Mouse (Mus musculus) intestine, embryonic 14.5 days (tissue): ENCODE measurements around the gene Fgfr2. TPM values are rescaled to one million over a fixed set of nuclear protein-coding genes. Genes with fewer than 3 reads are reported as not detected.
"Not testable (repeated sequence)": the region's sequence is repeated elsewhere in the genome, so short reads cannot be mapped to it uniquely, and the experiment has no call there.

Experiments
- ATAC-seq: fragments of 200-750 bp; cut with Nextera tagmentation; replicated peaks from 2 replicates; pipeline ENCODE4 v1.8.0; 2017; ENCODE audit warnings: low read depth, moderate number of reproducible peaks, moderate TSS enrichment, moderate library complexity; ENCODE audit not compliant: low FRiP score, low TSS enrichment
- DNase-seq: peaks from one replicate; pipeline ENCODE4 v3.0.0-alpha.2; 2018; ENCODE audit warnings: low spot score
- H3K27ac ChIP-seq: fragments of 300-500 bp; sonication (generic); 2 replicates; pipeline ENCODE4 v1.5.1; 2014; ENCODE audit warnings: low read depth, mild to moderate bottlenecking, control low read depth
- H3K27me3 ChIP-seq: fragments of 300-500 bp; sonication (generic); replicated peaks from 2 replicates; pipeline ENCODE4 v1.6.1; 2014; ENCODE audit warnings: low read length, control low read depth; ENCODE audit not compliant: control insufficient read depth, insufficient read depth
- H3K36me3 ChIP-seq: fragments of 300-500 bp; sonication (generic); 2 replicates; pipeline ENCODE4 v1.6.1; 2014; ENCODE audit warnings: low read length, control low read depth; ENCODE audit not compliant: control insufficient read depth, insufficient read depth
- H3K4me1 ChIP-seq: fragments of 300-500 bp; sonication (generic); replicated peaks from 2 replicates; pipeline ENCODE4 v1.6.1; 2014; ENCODE audit warnings: low read length, control low read depth, mixed read lengths; ENCODE audit not compliant: control insufficient read depth, insufficient read depth
- H3K4me2 ChIP-seq: fragments of 300-500 bp; sonication (generic); 2 replicates; pipeline ENCODE4 v1.6.1; 2014; ENCODE audit warnings: low read length
- H3K4me3 ChIP-seq: fragments of 300-500 bp; sonication (generic); 2 replicates; pipeline ENCODE4 v1.5.1; 2014; ENCODE audit warnings: low read depth, low read length, control low read depth, mixed read lengths
- H3K9ac ChIP-seq: fragments of 300-500 bp; sonication (generic); 2 replicates; pipeline ENCODE4 v1.6.1; 2014; ENCODE audit warnings: mild to moderate bottlenecking, low read length
- H3K9me3 ChIP-seq: fragments of 300-500 bp; sonication (generic); 2 replicates; pipeline ENCODE4 v1.6.1; 2016; ENCODE audit warnings: low read length, control low read depth; ENCODE audit not compliant: control insufficient read depth
- WGBS: fragments of 180-500 bp; shearing (Covaris S2); extraction: QIAGEN DNeasy Blood & Tissue Kit; methylation state at CpG from one replicate; pipeline ENCODE4 v1.1.7; 2014; 5-methylcytosine and 5-hydroxymethylcytosine counted together
- polyA plus RNA-seq: library from polyadenylated mRNA; unstranded; fragments of >200 nt; fragmentation: Nextera tagmentation; extraction: Ambion mirVana; gene quantifications from 2 replicates; pipeline ENCODE4 v1.2.1, GENCODE M21; 2014

Fgfr2 gene
- polyA plus RNA-seq, 1 experiment from 2014 or later, result 105 TPM

DNA sequence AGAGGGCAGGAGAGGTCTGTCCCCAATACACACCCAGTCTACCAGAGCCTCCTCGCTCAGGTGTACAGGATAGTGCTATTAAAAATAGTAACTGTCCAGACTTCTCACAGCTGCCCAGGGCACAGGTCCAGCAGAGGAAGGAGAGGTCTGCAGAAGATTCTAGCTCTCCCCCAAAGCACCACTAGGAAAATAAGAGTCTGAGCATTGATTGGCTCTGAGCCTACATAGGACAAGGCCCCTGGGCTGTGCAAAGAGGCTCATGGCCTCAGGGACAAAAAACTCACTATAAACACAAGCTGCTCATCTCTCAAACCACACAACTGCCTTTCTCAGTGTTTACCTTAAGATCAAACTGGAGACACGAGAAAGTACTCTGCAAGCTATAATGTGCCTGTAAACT is 679.4 kb downstream of the Fgfr2 start:
- Histone ChIP-seq H3K4me3 (no peak overlapping the region), H3K27me3 (no peaks in the 10 kb centered on the region), H3K9ac (no peak overlapping the region), H3K36me3 (no peaks in the 10 kb centered on the region), H3K4me2 (no peak overlapping the region), H3K9me3 (0 out of 2 replicates have a peak, but pooled peaks cover 4% of the 10 kb centered on the region), H3K27ac (peak overlapping the region; percentile 64), H3K4me1 (peaks cover 20% of the 10 kb centered on the region; the same call in 1 of the 2 replicates)
- ATAC-seq, result no peak
- WGBS, result 22% methylated on average over 2 of the region's 2 CpGs
- DNase-seq, result no peak

DNA sequence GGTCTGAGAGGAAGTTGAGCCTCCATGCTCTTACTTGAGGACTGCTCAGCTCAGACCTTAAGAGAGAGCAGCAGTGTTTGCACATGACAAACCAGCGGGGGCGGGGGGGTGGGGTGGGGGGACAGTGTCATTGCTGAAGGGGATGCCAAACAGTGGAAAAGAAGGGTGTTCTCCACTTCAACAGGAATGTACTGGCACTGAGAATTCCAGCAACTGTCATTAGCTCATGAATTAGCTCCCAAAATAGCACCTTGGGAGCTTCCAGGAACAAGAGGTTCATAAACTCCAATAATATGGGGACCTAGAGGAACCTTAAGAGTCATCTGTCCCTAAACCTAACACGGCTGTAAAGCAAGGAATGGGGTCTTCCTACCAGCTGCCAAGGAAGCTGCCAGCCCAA is 680.0 kb downstream of the Fgfr2 start:
- Histone ChIP-seq H3K4me3 (no peak overlapping the region), H3K4me1 (peaks cover 16% of the 10 kb centered on the region; the same call in 1 of the 2 replicates), H3K9ac (no peak overlapping the region), H3K9me3 (0 out of 2 replicates have a peak, but pooled peaks cover 4% of the 10 kb centered on the region), H3K4me2 (no peak overlapping the region), H3K36me3 (no peaks in the 10 kb centered on the region), H3K27ac (peak overlapping the region; percentile 64), H3K27me3 (no peaks in the 10 kb centered on the region)
- no peak for ATAC-seq
- no peak for DNase-seq
- WGBS, result 88% methylated on average over 3 of the region's 3 CpGs

DNA sequence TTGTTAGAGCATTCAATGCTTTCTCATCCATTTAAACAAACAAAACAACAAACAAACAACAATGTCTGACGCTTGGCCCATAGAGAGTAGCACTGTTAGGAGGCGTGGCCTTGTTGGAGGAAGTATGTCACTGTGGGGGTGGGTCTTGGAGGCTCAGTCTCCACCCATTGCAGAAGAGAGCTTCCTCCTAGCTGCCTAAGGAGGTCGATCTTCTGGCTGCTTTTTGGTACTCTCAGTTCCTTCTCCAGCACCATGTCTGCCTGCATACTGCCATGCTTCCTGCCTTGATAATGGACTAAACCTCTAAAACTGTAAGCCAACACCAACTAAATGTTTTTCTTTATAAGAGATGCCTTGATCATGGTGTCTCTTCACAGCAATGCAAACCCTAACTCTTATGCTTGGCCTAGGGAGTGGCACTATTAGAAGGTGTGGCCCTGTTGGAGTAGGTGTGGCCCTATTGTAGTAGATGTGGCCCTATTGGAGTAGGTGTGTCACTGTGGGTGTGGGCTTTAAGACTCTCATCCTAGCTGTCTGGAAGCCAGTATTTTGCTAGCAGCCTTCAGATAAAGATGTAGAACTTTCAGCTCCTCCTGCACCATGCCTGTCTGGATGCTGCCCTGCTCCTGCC is 680.9 kb downstream of the Fgfr2 start:
- H3K9ac ChIP-seq, ATAC-seq, H3K9me3 ChIP-seq, DNase-seq, H3K27me3 ChIP-seq, H3K4me3 ChIP-seq, H3K27ac ChIP-seq, H3K4me2 ChIP-seq, H3K36me3 ChIP-seq: not testable (repeated sequence)
- peaks cover 16% of the 10 kb centered on the region; the same call in 1 of the 2 replicates for H3K4me1 ChIP-seq
- WGBS, result 95% methylated on average over 3 of the region's 3 CpGs

DNA sequence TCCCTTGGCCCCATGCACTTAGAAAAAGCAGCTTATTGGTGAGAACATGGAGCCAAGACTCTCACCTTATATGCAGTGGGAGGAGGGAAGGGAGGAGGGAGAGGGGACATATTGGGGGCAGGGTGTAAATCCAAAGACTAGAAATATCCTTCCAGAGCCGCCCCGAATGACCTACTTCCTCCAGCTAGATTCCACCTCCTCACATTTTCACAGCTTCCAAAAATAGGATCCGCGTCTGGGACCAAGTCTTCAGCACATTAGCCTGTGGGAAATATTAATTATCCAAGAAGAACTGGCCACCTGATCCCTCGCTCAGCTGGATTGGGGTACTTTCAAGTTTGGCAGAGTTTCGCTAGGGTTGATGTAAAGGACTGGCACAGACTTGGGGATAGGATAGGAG is 683.2 kb downstream of the Fgfr2 start:
- no peaks in the 10 kb centered on the region for H3K27me3 ChIP-seq
- no peaks in the 10 kb centered on the region for H3K9me3 ChIP-seq
- no peak overlapping the region for H3K9ac ChIP-seq
- H3K4me2 ChIP-seq, result no peak overlapping the region
- 92% methylated on average over 6 of the region's 6 CpGs for WGBS
- H3K4me1 ChIP-seq, result peaks cover 12% of the 10 kb centered on the region; the same call in 1 of the 2 replicates
- H3K27ac ChIP-seq, result no peak overlapping the region
- H3K4me3 ChIP-seq, result no peak overlapping the region
- ATAC-seq (no peak), DNase-seq (no peak)
- no peaks in the 10 kb centered on the region for H3K36me3 ChIP-seq

DNA sequence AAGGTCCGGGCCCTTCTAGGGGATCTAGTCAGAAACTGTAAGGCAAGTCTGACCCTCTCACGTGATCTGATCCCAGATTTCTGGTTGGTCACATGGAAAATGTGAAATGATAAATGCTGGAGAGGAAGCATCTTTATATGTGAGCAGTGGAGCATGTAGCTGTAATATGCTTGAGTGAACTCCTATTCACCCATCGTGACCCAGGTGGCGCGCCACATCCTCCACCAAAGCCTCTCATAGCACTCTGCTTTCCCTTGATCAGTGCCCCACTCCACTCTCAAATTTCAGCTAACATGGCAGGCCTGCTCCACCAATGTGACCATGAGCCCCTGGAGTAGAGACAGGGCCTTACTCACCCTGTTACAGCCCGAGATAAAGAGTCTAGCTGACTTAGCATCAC is 685.1 kb downstream of the Fgfr2 start:
- Histone ChIP-seq H3K9ac (no peak overlapping the region), H3K36me3 (no peaks in the 10 kb centered on the region), H3K27me3 (no peaks in the 10 kb centered on the region), H3K4me2 (no peak overlapping the region), H3K9me3 (no peaks in the 10 kb centered on the region), H3K27ac (no peak overlapping the region), H3K4me1 (peaks cover 1% of the 10 kb centered on the region; the same call in 1 of the 2 replicates), H3K4me3 (no peak overlapping the region)
- 84% methylated on average over 6 of the region's 6 CpGs for WGBS
- no peak for ATAC-seq
- no peak for DNase-seq

DNA sequence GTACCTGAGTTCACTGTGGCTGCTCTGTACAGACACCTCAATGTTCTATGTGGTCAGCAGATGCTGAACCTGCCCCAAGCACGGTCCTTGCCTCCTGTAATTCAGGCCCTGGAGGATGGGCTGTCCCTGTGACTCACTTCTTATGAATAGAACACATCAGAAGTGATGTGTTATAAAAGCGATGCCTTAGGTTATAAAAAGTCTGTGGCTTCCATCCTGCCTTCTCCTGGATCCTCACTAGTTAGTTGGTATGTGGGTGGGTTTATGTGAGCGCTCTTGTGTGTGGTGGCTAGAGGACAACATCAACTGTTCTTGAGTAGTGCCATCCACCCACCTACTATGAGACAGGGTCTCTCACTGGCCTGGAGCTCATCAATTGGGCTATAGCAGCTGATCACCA is 685.7 kb downstream of the Fgfr2 start:
- Histone ChIP-seq H3K9ac (no peak overlapping the region), H3K4me1 (no peaks in the 10 kb centered on the region), H3K9me3 (no peaks in the 10 kb centered on the region), H3K4me2 (no peak overlapping the region), H3K27ac (no peak overlapping the region), H3K4me3 (no peak overlapping the region), H3K36me3 (no peaks in the 10 kb centered on the region), H3K27me3 (no peaks in the 10 kb centered on the region)
- DNase-seq, result no peak
- 93% methylated on average over 3 of the region's 3 CpGs for WGBS
- ATAC-seq, result no peak

DNA sequence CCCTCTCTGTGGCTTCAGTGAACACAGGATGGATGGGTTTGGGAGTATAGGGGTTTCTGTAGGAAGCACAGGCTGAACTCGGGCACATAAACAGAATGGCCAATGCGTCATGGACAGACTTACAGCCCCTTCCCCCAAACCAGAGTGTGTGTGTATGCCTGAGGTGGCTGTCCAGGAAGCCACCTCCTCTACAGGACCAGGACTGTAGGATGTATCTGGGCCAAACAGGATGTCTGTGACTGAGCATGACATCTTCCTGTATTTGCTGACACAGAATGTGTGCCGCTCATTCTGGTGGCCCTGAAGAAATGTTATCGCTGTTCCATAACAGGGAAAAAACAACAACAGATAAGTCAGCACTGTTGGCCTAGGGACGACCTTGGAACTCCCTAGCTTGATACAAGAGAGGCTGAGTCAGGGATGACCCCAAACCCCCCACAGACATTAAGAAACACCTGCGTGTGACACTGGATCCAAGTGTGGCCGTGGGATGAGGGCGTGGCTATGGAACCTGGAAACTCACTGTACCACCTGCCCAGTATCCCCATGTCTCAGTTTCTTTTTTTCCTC is 687.6 kb downstream of the Fgfr2 start:
- Histone ChIP-seq H3K4me2 (no peak overlapping the region), H3K27me3 (no peaks in the 10 kb centered on the region), H3K9ac (no peak overlapping the region), H3K27ac (no peak overlapping the region), H3K4me3 (no peak overlapping the region), H3K4me1 (no peaks in the 10 kb centered on the region), H3K9me3 (no peaks in the 10 kb centered on the region), H3K36me3 (no peaks in the 10 kb centered on the region)
- ATAC-seq (no peak), DNase-seq (no peak)
- WGBS, result 88% methylated on average over 8 of the region's 8 CpGs

DNA sequence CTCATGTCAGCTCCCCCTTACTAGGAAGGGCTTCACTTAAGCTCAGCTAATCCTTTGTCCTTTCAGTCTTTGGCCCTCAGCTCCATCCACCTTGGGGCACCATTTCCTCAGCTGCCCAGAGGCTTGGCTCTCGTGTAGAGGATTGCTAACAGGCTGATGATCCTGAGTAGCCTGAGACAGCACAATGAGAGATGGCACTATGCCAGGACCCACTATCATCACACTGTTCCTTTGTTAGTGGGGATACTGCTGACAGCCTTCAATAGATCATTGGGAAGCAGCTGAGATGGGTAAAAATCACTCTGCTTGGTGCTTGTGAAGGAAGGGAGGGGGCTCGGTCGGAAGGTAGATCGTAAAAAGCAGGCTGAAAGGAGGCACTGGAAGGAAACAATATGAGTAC is 693.8 kb downstream of the Fgfr2 start:
- ATAC-seq (no peak), DNase-seq (no peak)
- no peak overlapping the region for H3K9ac ChIP-seq
- no peak overlapping the region for H3K4me3 ChIP-seq
- no peaks in the 10 kb centered on the region for H3K27me3 ChIP-seq
- WGBS, result 67% methylated on average over 4 of the region's 4 CpGs
- no peak overlapping the region for H3K27ac ChIP-seq
- no peak overlapping the region for H3K4me2 ChIP-seq
- H3K9me3 ChIP-seq, result no peaks in the 10 kb centered on the region
- H3K4me1 ChIP-seq, result no peaks in the 10 kb centered on the region
- no peaks in the 10 kb centered on the region for H3K36me3 ChIP-seq

DNA sequence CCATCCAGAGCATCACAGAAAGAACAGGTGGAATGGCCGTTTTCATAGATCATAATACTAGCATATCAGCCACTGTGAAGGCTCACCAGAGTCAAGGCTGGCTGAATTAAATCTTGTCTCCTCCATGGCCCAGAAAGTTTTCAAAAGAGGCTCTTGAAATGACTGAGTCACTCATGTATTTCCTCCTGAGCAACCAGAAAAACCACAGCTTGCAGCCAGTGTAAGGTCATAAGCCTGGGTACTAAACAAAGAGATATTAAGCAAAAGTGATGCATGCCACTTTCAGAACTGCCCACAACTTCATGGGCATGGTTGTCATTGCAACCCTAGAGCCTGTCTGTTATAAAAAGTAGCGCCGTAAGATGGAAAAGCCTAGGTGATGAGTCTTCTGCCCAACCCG is 694.8 kb downstream of the Fgfr2 start:
- no peak for ATAC-seq
- Histone ChIP-seq H3K36me3 (no peaks in the 10 kb centered on the region), H3K4me2 (no peak overlapping the region), H3K27me3 (no peaks in the 10 kb centered on the region), H3K27ac (no peak overlapping the region), H3K9ac (no peak overlapping the region), H3K4me1 (no peaks in the 10 kb centered on the region), H3K9me3 (no peaks in the 10 kb centered on the region), H3K4me3 (no peak overlapping the region)
- no peak for DNase-seq
- 92% methylated on average over 4 of the region's 4 CpGs for WGBS
